Mouse (Mus musculus) A20 (cell line): Measurements from ENCODE around the gene Rplp1.

Experiments
- DNase-seq: peaks from one replicate; pipeline ENCODE4 v3.0.0-alpha.2; 2011; ENCODE audit warnings: low read depth, low spot score

Gene Rplp1

GRCm38 (mm10) chr9:61877373-61878112 is 36.8 kb downstream of the Rplp1 start:
- DNase-seq, result no peak

- DNase-seq, result no peak
Observed at GRCm38 (mm10) chr9:61873325-61873724, 41.0 kb downstream of the Rplp1 start.

GRCm38 (mm10) chr9:61872246-61872941 is 41.9 kb downstream of the Rplp1 start:
- DNase-seq, result no peak

- DNase-seq, result no peak
Observed at GRCm38 (mm10) chr9:61871839-61872238, 42.5 kb downstream of the Rplp1 start.

- no peak for DNase-seq
Observed at GRCm38 (mm10) chr9:61867659-61868058, 46.7 kb downstream of the Rplp1 start.
